Mouse (Mus musculus): ENCODE measurements at regions not wholly inside any gene's neighbourhood (a gene's known extent, or its start where the extent isn't known, plus 50 kb on each side); places are given as distances from the start of the nearest gene placed in this dataset.

DNA sequence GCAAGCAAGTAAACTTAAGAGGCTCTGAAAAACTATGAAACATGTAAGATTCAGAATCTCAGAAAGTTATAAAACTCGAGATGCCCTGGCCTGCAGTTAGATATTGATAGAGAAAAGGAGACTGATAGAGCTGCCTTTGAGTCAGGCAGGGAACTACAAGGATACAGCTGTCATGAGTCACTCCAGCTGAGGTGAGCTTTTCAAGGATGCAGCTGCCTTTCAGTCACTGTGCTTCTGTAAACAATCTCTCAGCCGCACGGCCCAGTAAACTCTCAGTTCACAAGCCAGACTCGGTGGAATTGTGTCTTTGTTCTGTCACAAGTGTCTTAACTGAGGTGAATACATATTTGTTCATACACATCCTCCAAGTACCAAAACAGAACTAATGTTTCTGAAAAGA is 334.9 kb upstream of the Rsrc1 start:
- no peak for DNase-seq (ENCODE audit: low spot score in 2 of 2)

DNA sequence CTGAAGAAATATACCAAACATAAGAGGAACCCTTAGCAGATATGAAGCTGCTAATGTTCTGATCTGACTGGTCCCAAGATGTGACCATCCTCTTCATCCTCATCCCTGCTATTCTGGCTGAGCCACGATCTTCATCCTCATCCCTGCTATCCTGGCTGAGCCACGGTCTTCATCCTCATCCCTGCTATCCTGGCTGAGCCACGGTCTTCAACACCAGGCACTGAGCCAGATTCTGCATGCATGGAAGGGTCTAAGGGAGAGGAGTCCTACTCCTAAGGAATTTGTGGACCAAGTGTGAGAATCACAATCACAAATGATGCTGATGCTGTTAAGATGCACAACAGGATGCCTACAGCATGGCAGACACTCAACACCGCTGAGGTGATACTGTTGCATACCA is 331.9 kb upstream of the Rsrc1 start:
- no peak for DNase-seq (ENCODE audit: low spot score in 2 of 2)

DNA sequence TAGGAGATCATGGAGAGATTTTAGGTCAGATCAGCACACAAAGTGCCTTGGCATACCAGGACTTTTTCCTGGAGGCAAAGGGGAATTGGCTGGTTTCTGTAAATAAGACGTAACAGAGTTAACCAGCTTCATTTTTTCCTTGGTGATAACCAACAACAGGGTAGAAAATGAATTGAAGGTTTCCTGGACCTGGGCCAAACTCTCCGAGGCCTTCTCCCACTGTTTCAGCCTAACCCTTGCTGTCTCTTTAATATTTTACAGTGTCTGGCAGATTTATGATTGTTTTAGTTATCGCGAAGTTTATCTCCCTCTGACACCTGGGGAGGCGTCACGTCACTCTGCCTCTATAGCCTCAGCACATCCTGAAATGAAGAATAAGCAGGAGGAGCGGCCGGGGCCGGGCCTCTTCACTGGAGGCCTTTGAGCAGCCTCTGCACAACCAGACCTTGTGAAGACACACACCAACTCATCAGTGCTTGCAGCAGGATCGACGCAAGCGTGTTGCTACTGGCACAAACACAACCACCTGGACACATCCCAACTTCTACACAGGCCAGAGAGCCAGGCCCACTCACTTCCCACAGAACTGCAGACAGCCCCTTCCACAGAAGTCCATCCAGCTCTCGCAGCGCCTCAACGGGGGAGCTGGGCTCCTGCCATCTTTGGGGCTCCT is 331.0 kb upstream of the Rsrc1 start:
- DNase-seq (ENCODE audit: low spot score in 2 of 2): peak; percentile 8 to 22

DNA sequence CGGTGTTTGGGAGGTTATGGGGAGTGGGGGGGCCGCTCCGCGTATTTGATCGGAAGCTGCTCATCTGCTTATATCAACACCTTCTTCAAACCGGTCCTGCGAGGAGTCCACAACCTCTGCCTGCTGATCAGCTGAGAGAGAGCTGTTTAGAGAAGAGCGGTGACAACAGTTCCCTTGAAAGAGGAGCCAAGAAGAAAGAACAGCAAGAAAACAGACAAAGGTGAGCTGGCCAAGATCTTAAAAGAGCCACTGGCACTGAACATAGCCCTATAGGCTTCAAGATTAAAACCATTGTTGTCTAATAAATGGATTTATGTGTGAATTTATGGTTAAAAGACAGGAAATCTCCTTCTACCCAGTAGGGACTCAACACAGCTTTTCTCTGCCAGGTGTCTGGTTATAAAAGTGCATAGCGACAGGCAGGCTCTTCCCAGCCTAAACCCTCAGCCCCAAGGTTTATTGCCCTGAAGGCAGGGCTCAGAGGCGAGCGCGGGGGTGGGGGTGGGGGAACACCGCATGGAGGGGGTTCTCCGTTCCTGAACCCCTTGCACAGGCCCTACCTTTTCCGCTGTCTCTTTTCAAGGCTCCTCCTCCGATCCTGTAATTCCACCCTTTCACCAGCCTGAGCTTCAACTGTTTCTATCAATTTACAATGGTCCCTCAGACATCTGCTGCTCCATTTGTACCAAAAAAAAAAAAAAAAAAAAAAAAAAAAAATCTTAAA is 330.3 kb upstream of the Rsrc1 start:
- DNase-seq (ENCODE audit: low spot score in 2 of 2): no peak

DNA sequence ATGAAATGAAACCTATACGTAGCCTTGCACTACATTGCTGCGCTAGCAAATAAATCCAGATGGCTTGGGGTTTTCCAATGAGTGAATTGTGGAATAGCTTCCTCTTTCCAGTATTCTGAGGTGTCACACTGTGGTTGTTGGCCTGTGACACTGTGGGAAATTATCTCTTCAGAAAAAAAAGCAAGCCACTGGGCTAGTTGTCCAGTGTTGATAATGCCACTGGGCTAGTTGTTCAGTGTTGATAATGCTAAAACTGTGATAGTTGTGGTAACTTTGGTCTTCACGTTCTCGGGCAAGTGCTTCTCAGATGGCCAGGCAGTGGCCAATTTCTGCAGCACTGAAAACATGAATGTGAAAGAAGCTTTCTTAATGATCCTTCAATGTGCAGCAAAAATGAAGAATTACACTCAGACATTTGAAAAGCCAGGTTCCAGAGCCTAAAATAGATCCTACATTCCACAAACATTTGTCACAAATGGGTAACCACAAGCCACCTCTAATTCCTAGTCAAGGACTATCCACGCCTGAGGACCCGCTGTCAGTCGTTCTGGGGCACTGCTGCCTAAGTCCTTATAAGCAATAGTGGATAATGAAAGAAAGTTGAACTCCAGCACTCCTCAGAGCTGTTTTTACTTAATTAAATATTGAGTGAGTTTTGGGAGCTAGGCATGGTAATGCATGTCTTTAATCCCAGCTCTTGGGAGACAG is 328.9 kb upstream of the Rsrc1 start:
- no peak for DNase-seq (ENCODE audit: low spot score in 2 of 2)

DNA sequence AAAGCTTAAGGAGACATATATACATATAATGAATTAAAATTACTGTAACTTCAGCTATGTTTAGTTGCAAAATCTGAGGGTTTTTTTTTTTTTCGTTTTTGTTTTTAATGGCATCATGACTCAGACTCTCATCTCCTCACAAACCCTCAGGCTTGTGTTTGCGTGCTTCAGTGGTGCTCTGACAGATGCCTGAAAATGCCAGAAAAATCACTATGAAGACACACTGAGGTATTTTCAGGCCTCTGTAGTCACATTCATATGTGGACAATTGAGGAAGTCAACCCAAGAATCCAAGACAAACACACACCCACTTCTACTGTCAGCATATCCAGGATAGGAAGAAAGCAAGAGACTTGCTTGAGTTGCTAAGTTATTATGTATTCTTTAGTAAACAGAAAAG is 327.2 kb upstream of the Rsrc1 start:
- DNase-seq (ENCODE audit: low spot score in 2 of 2): no peak

DNA sequence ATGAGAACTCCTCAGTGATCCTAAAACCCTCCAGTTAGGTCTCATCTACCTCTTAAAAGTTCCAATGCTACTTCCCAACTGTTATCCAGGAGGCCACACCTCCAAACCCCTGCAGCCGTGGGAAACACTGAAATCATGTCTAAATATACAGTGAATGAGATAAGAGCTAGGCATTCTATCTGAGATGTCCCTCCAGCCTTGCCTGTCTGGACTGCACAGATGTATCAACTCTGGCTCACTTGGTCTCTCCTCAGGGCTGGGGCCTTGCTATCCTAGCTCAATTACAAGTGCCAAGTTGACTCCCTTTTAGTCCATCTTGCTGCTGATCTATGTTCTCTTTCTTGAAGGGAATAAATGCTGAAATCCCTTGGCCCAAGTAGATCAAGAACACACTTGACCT is 326.3 kb upstream of the Rsrc1 start:
- DNase-seq (ENCODE audit: low spot score in 2 of 2): no peak

DNA sequence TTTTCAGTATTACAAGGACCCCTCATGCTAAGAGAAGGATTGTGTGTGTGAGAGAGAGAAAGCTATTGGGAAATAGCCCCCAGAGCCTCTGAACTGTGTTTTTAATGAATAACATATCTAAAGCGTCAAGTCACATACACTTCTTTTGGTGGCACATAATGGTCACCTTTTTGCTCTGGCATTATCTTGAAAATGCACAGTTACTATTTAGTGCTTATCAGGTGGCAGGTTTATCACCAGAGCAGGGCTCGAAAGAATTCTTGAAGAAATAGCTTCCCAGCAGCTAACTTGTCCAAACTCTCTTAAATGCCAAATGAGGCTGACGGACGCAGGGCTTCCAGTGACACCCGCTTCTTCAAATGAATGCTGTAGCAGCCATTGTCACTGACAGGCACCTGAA is 324.7 kb upstream of the Rsrc1 start:
- DNase-seq (ENCODE audit: low spot score in 2 of 2): no peak

DNA sequence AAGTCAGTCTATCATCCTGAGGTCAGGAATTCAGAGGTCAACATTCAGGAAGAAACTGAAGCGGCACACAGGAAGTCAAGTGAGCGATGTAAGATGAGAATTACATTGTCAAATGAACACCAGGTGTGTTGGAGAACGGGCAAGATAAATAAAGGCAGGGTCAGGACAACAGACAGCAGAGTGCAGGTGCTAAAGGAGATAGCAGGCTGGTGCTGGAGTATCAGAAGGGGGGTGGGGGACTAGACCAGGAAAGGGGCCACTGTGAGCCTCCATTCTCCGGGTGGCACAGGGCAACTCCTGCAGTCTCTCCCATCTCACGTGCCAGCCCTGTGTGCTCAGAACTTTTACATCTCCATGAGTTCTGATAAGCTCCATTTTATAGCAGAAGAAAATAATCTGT is 320.6 kb upstream of the Rsrc1 start:
- no peak for DNase-seq (ENCODE audit: low spot score in 2 of 2)

DNA sequence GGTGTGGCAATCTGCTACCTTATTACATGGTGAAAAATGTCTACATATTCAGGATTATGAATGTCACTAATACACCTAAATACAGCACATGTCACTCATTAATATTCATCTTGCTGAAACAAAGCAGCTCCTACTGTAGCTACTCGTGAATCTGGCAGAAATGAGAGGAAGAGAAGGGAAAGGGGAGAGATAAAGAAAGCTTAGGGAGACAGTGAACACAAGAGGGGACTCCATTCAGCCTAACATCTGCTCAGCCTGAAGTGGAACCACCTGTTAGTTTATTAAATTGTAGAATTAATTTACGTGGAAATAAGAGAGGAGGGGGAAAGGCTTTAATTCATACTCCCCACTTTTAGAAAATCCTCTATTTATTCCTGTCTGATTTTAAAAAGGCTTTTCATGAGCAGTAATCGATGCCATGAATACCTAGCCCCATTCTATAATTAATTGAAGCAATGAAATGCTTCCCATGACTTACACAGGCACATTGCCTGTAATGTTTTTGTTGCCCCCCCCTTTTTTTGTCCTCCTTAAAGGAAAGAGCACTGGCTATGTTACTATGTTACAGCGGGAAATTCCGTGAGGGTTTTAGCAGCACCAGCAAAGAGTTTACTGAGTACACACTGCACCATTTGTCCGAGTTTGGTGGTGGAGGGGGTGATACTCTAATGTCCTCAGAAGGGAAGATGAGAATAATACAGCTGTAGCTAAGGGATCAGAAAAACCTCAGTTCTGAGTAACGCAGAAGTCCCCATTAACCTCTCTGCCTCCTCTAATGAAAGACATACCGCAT is 319.2 kb upstream of the Rsrc1 start:
- DNase-seq (ENCODE audit: low spot score in 2 of 2): no peak

DNA sequence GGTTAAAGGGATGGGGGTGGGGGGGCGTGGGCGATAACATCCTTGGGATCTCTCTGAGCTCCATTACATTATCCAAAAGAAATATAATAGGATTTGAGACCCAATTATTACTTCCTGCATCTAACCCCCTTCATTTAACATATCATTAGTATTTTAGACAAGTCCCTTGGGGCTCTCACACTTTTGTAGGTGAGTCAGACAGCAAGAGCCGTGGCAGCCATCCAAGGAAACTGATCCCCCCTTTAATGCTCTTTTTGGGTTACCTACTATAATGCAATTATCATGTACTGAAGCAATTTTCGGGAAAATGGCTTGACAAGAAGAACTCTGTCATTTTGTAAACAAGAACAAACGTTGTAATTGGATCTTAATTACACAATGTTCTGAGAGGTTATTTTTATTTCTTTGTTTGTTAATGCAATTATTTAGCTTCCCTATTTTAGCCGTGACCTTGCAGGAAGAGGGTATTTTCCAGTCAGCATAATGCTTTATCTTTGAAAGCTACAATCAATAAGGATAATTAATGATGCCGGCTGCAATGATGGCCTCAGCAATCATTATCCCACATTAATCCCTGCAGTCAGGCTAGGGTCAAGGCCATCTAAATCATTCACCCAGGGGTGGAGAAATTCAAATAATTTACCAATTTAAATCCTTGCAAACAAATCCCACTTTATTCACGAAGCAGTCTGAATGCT is 297.5 kb upstream of the Rsrc1 start:
- no peak for DNase-seq (ENCODE audit: low spot score in 2 of 2)

DNA sequence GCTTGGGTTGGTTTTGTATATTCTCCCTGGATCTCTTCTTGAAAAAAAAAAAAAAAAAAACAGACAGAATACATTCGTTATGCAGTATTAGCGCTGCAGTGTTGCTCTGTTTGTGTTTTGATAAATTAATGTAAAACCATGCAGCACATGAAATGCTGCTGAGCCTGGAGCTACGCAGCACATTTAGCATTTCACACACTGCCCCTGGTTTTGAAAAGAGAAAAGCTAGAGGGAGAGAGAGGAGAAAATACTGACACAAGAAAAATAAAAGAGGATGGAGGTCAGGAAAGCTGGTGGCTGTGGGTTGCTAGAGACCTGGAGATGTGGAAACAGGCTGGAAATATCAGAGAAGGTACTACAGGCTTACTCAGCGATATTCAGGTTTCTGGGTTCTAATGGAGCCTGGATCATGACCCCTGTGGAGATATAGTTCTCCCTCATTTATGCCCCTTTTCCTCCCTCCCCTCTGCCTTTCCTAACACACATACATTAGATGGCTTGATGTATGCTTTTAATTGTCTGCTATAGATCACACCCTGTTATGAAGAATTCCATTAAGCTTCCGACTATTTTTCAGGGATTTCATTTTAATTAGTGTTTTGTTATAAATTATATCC is 296.8 kb upstream of the Rsrc1 start:
- DNase-seq (ENCODE audit: low spot score in 2 of 2): no peak

DNA sequence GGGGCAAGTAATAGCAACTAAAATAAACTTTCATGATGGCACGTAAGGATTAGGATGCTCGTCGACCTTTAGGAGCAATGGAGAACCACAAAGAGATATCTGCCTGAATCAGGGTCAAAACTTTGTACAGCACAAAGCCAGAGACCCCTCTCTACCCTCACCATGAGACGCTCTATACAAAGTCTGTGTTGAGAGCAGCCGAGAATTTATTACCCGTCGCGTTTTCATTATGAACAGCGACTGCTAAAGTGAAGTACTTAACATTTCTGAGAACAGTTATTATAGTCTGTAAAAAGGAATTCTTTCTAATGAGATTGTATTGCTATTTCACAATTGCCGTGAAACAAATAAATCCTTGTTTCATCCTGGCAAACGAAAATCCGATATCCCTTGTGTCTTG is 296.1 kb upstream of the Rsrc1 start:
- no peak for DNase-seq (ENCODE audit: low spot score in 2 of 2)

DNA sequence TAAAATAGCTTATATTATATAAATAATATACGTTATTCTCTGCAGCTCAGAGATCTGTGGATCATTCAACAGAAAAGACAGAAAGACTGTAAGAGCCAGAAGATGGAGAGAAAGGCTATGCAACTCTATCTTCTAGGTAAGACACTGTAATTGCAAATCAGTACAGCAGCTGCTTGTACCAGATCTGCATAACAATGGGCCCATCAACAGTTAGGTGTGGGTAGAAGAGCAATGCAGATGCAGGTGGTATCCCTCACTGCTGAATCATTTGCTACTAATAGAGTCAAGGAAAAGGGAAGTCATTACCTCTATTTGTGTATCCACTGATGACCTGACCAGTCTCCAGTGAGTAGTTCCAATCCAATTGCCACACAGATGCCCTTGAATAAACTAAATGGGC is 294.1 kb upstream of the Rsrc1 start:
- no peak for DNase-seq (ENCODE audit: low spot score in 2 of 2)

DNA sequence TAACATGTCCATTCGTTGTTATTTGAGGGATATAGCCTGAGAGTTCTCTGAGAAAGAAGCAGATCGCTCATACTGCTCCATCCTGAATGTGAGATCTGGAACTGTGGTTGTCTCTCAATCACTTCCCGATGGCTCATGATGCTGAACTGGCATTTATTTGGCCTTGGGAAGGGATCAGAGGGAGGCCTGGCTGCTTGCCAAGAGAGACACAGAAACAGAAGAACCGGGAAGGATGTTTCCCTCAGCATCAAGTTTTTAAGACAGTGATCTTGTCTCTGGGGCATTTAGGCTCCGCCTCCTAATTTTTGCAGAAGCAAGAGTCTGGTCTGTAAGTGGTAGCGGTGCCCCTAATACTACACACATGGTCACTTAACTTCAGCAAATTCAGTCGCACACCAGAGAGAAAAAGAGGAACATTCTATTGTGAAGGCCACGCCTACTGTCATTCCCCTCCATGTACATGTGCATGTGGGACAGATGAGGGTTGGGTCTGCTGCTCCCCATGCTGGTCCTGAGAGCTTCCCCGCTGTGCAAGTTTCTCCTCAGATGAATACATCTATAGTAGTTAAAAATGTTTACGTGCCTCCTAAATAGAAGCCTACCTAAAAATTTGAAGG is 290.2 kb upstream of the Rsrc1 start:
- no peak for DNase-seq (ENCODE audit: low spot score in 2 of 2)

DNA sequence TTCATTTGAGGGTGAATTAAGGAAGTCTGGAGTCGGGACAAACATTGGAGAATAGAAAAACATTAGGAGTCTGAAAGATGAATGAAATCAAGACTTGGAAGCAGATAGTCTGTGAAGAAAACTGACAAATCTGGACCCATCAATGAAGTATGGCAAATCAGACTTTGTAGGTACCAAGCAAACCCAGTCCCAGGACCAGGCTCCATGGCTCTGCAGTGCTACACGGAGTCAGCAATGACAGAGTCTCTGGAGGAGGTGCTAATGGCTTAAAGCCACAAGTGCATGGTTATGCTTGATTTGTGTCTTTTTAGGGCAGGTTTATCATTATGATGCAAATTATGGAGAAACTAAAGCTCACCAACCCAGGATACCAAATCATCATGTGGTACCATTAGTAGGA is 286.1 kb upstream of the Rsrc1 start:
- DNase-seq (ENCODE audit: low spot score in 2 of 2): no peak

DNA sequence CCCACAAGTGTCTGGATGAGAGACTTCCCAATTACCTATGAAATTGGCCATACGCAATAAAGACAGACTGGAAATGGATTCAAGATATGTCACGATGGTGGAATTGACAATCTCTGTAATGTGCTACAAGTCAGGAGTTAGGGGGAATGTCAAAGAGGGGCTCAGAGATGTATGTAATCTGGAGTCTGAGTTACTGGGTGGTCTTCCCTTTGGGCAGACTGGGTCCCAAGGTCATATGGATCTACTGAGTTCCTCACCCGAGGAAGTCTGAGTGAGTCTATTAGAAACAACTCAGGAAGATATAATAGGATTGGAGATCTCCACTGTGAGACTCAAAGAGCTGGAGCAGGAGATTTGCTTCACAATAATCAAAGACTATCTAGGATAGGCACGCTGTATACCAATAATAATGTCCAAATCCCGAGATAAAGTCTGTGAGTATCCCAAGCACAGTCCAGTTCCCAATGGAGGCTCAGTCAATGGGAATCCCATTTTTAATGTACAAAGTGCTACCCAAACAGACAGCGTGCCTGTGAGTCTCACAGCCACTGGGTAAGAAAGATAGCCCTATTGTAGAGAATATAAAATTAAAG is 285.4 kb upstream of the Rsrc1 start:
- DNase-seq (ENCODE audit: low spot score in 2 of 2): no peak

DNA sequence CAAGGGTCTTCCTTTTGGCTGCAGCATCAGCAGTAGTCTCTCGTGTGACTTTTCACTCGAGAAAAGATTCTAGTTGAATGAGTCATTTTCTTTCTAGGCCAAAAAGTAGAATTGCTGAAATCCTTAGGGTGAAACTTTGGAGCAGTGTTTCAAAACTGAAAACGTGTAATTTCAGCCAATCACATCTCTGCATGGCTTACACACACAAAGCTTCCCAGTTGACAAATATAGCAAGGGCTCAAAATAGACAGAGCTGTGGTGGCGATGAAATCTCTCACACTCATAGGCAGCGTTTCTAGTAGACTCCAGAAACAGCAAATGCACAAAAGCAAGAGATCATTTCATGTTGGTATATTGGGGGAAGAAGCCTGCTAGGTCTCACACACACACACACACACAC is 283.1 kb upstream of the Rsrc1 start:
- peak; percentile 6 to 60 for DNase-seq (ENCODE audit: low spot score in 2 of 2)

DNA sequence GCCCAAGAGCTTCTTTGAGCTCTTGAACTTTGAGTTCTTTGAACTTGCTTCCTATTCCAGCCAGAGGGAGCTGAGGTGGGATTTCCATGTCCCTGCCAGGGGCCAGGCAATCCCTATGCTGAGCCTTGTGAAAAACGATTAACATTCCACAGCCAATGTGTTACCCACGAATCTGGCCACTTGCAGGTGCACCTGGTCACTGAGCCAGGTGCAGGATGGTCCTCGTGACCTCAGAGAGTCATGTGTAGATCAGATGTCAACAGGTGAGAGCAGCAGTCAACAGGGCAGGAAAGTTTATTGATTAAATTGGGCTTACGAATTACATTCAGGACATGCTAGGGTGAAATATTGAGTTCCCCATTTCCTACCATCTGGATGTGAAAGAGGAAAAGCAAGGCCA is 275.4 kb upstream of the Rsrc1 start:
- no peak for DNase-seq (ENCODE audit: low spot score in 2 of 2)

DNA sequence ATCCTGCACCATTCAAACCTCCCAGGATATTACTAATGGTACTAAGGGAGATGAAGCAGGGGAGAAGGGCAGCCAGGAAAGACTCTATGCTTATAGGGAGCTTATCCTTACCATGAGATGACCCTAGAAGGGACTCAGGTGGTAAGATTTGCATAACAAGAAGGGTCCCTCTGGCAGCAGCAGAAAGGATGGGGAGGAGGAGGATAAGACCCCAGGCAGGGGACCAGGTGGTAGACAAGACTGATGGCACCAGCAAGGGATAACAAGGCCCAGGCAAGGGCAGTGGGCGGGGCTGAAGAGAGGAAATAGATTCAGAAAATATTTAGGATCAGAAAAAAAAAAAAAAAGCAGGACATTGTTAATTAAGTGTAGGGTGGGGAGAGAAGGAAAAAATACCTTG is 245.7 kb upstream of the Rsrc1 start:
- no peak for DNase-seq (ENCODE audit: low spot score in 2 of 2)

Measured in frontal cortex, postnatal 36 days (tissue).